Mouse (Mus musculus) kidney, adult 9 months (tissue): ENCODE results near the gene Gm14434.
"Not testable (repeated sequence)": the region's sequence is repeated elsewhere in the genome, so short reads cannot be mapped to it uniquely, and the experiment has no call there.

Source experiments
- DNase-seq: peaks from one replicate; pipeline ENCODE4 v3.0.0; 2022

Gm14434 gene

DNA sequence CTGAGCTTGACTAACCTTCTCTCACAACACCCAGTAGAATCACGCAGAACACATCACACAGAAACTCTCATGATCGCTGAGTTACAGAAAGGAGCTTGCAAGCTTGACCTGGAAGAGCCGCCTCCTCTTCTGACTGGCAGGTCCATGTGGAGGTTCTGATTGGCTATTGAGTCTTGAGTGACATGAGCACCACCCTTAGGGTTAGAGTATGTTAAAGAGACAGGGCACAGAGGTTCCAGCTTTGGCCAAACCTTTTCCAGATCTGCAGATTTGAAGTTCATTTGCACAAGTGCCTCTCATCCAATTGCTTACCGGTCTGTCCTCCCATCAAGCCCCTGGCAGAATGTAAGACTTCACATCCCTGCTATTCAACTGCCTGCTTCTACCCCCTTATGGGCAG lies at the start of gene Gm14434:
Gene Gm14434, minus strand, starts transcription at position 101 of the 400 bp plus-strand sequence.
- DNase-seq: not testable (repeated sequence)

DNA sequence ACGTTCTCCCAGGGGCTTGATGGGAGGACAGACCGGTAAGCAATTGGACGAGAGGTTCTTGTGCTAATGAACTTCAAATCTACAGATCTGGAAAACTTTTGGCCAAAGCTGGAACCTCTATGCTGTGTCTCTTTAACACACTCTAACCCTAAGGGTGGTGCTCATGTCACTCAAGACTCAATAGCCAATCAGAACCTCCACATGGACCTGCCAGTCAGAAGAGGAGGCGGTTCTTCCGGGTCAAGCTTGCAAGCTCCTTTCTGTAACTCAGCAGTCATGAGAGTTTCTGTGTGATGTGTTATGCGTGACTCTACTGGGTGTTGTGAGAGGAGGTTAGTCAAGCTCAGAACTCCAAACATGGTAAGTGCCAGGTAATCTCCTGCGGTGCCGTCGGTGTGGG lies 34.2 kb upstream of the Gm14434 start, which contains the start of gene Zfp967:
Gene Zfp967, plus strand, starts transcription at position 301 of the 400 bp plus-strand sequence.
- not testable (repeated sequence) for DNase-seq

DNA sequence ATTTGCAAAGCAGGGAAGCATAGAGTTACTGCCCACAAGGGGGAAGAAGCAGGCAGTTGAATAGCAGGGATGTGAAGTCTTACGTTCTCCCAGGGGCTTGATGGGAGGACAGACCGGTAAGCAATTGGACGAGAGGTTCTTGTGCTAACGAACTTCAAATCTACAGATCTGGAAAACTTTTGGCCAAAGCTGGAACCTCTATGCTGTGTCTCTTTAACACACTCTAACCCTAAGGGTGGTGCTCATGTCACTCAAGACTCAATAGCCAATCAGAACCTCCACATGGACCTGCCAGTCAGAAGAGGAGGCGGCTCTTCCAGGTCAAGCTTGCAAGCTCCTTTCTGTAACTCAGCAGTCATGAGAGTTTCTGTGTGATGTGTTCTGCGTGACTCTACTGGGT lies 63.3 kb downstream of the Gm14434 start, which contains the start of gene Gm14435:
Gene Gm14435, plus strand, starts transcription at position 301 of the 400 bp plus-strand sequence.
- not testable (repeated sequence) for DNase-seq
